Mouse (Mus musculus): ENCODE measurements at regions not wholly inside any gene's neighbourhood (a gene's known extent, or its start where the extent isn't known, plus 50 kb on each side); places are given as distances from the start of the nearest gene placed in this dataset.

DNA sequence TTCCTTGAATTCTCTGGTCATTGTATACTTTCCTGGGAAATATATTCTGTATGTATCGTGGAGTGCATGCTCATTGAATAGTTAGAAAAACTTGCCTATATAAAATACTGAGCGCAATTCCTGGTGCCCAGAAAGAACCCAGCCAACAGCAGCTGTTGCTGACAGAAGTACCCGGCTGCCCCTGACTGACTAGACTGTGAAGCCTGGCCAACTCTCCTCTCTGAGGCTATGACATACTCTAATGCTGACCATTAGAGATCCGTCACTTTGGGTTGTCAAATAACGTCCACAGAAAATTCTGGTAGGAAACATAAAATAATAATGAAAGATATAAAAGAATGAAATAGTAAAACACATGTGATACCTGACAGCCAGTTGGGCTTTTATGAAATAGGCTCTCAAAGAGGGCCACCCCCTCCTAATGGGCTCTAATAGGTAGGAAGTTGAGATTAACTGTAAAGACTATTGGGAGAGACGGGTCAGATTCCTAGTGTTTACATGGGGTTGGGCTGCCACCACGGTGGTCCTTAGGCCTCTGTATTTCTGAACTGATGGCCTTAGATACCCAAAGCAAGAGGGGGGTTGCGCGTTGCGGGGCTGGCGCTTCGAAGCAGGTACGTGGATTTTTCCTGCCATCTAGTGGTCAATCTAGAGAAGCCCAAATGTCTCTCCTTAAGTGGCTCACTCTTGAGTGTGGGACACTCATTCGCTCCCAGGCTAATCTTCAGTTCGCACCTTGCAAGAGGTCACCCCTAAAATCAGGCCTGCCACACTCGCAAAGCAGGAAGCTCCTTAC lies 53.0 kb upstream of the Mon1b start:
- peak; percentile 5 to 18 for DNase-seq

DNA sequence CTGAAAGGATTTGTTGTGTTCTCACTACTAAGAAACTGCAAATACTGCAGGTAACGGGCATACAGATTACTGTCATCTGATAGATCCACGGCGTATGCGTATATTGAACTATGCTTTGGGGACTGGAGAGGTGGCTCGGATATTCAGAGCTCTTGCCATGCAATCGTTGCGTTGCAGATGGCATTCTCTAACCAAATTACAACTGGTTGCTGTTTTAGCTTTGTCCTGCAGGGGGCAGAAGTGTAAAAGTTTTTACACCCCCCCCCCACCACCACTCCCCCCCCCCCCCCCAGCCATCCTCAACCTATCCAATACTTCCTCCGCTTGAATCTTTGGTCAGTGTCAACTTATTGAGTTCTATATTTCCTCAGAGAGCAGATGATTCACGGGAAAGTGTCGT lies 51.6 kb upstream of the Mon1b start:
- no peak for DNase-seq
